Mouse (Mus musculus): ENCODE results near the gene Inf2.
A peak's percentile ranks its signal among the peaks of the same experiment; 100 is the strongest.

Inf2 gene

DNA sequence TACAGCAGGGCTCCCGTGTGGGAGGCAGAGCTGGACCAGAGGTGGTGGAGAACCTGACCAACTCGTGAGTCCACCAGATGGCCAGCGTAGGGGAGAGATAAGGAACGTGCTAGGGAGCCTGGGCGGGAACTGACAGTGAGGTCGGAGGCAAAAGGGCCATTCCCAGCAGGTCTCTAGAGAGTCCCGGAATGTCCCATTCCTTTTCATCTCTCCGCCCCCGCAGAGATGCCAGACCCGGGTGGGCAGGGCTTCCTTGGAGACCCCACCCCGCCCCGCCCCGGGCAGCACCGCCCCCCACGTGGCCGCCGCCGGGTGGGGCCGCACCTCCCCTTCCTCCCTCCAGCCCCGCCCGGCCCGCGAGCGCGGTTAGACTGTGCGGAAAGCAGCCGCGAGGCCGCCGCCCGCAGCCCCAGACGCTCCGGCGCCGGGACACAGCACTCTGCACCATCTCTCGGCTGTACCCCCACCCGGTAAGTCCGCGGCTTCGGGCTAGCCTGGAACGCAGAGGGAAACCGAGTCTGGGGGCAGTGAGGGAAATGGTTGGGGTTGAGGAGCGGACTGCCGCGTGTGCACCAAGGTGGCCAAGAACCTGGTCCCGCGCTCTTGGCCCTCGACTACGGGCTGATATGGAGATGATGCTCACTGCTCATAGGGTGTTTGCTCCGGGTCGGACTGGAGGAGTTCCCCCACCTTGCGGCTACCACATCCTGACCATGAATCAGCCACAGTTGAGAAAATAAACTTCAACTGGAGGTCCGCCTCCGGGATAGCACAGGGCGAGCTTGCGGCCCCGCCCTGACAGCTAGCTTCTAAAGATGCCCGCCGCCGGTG is at the start of gene Inf2:
TSS of gene Inf2 (plus strand) at position 359 of the 831 bp plus-strand sequence.
- DNase-seq = peak; percentile 86

DNA sequence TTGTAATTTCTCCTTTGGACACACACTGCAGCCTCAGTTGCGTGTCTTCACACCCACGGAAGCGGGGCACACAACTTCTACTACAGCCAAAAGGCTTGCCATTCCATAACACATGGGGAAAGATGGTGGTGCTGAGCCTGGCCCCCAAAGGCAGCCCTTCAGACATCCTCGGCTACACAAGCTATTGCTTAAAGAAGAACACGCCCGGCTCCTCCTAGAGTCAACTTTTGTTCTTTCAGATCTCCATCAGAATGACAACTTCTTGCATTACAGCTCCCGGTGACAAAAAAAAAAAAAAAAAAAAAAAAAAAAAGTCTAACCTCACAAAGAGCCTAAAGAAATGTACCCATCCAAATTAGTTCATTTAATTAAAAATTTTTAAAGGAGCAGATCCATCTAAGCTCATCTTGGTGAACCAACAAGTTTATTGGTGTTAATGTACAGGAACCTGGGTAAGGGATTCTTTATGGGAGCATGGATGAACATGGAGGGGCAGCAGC is 49.1 kb upstream of the Inf2 start:
- DNase-seq = no peak

DNA sequence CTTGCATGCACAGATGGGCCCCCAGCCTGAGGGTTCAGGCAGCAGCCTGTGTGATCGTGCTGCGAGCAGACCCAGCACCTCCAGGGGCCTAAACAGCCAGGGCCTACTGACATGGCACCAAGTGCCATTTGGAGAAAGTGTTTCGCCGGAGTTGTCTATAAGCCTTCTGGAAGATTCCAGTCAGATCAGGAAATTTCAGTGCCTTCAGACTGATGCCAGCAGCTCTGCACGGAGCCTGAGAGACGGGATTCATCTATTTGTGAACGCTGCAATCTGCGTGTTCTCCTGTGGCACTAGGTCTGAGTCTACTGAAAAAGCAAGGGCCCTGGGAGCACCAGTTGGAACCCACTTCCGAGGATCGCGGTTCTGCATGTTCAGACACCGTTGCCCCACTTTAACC is 48.3 kb upstream of the Inf2 start:
- no peak for DNase-seq

DNA sequence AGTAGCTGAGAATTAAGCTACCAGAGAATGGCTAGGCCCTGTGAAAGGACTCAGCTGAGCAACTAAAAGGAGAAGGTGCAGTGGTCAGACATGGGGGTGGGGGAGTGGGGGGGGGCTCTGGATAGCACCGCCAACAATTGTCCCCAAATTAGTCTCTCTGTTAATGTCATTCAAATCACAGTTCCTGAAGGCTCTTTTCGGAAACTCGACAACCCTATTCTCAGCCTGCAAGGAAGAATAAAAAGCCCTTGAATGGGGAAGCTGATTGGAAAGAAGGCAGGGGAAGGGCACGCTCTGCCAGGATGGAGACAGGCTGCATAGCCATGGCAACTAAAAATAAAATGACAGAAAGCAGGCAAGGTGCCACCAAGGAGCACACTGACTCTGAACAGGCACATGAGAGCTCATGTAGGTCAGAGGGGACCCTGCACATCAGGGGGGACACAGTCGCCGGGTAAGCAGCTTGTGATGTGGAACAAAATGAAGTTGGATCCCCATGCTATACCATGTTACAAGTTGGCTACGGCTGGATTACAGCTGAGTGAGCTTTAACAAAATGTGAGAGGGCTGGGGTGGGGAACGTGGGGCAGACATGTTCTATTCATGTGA is 47.0 kb upstream of the Inf2 start:
- DNase-seq = no peak

DNA sequence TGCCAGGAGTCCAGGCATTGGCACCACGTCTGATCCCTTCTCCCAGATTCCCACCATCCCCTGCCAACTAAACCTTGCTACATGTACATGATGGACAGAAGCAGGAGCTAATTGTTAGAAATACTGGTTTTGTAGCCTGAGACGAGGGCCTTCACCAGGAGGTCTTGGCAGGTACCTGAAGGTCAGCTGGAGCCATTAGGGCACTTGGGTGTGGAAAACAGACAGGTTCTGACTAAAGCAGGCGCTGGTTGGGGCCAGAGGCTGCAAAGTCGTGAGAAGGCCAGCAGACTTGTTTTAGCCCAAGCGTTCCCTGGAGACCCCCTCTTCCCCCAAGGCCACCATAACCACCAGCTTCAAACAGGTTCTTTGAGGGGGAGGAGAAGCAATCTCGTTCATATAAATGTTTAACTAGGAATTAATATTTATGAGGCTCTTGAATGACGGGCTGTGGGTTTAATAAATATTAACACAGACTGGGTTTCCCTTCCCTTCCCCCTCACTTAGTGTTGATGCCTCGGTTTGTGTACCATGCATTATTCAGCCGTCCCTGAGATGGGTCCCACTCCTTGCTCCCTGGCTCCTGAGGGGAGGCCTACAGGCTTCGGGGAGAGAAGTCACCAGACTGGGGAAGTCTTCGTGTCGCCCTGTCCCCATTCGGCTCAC is 46.2 kb upstream of the Inf2 start:
- no peak for DNase-seq

DNA sequence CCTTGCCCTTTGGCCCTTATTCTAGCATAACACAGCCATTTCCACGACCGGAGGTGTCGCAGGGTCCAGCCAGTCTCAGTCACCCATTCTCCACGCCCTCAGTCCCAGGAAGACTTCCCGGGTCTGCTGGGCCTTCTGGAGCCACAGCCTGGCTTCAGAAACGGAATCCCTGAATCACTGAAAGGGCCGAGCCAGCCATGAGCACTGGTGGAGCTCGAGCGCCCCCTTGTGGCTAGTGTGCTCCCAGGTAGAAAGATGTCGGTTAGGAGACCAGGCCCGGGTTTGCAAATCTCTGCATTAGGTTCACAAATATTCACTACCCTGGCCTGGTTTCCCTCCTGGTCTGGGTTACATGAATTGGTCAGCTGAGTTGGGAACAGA is 45.7 kb upstream of the Inf2 start:
- peak; percentile 83 for DNase-seq

DNA sequence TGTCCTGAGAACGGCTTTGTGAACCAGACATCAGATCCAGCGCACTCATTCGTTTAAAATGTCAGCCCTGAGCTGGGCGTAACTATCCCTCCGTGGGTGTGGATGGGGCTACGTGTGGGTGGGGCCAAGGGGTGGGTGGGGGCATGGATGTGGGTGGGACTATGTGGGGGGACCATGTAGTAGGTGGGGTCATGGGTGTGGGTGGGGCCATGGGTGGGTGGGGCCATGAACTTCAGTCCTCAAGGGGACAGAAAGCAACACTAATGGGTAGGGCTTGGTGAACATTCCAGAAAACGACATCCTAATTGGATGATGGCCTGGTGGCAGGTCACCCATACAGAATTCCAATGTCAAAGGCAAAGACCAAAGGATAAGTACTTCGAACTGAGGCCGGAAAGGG is 44.6 kb upstream of the Inf2 start:
- DNase-seq = no peak

DNA sequence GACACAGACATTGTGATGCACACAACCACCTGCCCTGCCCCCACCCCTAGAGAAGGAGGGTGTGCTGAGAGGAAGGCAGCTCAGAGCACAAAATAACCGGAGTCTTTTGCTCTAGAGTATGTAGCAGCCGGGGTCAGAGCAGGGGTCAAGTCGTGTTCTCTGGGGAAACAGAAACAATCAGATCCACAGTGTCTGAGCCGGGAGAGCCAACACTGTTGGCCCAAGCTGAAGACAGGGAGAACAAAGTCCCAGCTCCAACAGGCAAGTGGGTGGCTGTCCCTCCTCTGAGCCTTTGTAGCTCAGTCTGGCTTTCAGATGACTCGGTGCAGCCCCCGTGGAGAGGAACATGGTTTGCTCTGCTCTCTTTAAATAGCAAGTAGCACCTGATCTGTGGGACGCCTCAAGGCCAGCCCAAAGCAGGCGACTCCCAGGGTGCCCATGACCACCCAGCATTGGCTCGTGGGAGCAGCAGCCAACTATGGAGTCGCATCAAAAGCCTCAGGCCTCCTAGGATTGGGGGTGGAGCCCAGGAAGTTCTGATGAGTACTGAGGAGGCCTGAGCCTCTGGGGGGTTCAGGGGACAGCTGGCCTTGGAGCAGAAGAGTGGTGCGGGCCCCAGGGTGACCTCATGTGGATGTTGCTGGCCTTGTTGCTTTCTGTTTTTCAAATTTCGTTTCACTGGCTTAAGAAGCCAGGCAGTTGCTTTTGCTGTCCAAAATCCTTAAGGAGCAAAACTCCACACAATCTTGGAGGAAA is 43.5 kb upstream of the Inf2 start:
- DNase-seq = no peak

DNA sequence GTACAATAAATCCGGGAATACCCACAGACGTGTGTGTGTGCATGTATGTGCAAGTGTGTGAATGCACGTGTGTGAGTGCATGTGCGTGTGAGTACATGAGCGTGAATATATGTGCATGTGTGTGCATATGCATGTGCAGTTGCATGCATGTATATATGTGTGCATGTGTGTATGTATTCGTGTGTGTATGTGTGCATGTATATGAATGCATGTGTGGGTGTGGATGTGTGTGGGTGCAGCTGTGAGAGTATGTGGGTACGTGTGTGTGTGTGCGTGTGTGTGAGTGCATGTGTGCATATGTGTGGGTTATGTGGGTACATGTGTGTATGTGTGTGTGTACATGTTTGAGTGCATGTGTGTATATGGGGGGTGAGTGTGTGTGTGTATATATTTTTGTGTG is 42.5 kb upstream of the Inf2 start:
- no peak for DNase-seq

DNA sequence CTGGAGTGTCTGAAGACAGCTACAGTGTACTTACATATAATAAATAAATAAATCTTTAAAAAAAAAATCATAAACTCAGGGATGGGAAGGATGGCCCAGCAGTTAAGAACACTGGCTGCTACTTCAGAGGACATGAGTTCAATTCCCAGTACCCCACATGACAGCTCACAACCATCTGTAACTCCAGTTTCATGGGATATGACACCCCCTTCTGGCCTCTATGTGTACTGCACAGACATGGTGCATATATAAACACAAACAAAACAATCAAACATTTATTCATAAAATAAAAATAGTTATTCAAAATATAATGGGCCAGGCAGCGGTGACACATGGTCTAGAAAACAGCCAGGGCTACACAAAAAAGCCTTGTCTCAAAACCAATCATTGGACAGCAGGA is 39.3 kb upstream of the Inf2 start:
- no peak for DNase-seq

DNA sequence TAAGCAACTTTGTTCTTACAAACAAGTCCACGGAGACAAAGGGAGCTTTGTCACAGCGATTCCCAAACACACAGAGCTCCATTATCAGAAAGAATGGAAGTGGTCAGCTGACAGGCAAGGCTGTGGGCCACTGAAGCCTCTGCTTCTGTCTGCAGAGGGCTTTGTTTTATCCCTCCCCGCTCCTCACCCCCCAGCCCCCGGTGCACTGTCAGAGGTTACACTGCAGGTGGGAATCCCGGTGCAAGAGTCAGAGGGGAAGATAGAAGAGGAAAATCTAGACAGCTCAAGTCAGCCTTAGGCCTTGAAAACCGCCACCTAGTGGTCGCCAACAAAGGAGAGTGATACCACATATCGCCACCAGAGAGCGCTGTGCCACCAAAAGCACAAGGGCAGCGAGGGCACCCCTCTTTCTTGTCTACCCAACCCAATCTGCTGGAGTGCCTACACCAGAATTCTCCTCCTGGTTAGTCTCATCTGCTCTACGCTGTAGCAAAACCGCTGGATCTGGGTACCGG is 36.7 kb upstream of the Inf2 start:
- DNase-seq = peak; percentile 75

DNA sequence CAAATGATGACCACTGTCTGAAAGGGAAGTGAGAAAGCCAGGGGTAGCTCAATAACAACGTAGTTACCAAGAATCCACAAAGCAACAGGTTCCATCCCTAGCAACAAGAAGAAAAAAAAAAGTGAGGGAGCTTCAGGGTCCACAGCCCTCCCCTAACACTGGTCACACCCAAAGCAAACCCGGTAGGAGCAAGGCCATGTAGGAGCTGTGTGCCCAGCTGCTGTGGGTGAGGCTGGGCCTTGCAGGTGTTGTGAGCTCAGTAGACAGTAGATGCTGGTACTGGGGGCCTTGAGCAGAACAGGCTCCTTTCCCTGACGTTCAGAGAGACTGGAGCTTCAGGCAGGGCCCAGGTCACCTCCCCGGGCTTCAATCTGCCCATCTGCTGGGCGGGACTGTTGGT is 36.1 kb upstream of the Inf2 start:
- DNase-seq = no peak

DNA sequence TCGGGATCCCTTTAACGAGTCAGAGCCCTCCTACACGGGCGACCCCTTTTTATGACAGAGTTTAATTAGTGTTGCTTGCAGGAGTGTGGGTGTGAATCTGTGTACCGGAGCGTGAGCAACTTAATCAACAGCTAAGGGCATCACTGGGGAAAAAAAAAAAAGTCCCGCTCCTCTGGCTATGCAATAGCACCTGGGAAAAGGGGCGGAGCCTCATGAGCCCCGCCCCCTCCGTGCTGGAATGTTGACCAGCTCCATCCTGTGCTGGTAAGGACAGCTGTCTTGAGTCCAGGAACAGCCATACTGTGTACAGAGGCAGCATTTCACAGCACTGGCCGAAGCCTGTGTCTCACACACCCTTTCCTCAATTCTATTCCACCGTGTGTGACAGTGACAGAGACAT is 33.7 kb upstream of the Inf2 start:
- DNase-seq = peak; percentile 57

DNA sequence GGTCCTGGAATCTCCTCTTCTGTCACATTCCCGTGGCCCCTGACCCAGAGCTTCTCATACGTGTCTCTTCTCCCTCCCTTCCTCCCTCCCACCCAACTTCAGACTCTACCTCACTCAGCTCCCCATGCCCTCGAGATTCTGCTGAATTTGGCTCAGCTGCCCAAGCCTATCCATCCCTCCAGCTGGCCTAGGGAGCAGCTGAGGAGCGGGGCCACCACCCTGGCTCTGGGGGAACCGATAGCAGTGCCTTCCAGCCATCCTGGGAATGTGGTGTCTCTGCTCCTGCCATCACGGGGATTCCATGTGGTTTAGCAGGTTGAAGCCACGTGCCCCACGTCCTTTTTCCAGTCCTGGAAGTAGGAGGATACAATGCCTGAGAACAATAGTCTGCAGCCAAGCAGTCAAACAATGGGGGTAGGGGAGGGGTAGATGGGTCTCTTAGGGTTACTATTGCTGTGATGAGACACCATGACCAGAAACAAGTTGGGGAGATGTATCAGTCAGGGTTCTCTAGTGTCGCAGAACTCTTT is 32.0 kb upstream of the Inf2 start:
- DNase-seq = no peak

DNA sequence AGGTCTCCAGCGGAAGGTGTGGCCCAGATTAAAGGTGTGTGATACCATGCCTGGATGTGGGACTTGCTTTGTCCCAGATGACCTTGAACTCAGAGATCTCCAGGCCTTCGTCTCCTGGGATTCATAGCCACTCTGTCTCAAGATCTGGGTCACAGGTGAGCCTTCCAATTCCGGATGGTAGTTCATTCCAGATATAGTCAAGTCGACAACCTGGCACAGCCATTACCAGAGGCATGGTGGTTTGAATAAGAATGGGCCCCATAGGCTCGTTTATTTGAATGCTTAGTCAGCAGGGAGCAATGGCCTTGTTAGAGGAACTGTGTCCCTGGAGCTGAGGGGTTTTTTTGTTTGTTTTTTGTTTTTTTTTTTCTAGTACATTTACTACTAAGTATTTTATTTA is 31.4 kb upstream of the Inf2 start:
- no peak for DNase-seq

DNA sequence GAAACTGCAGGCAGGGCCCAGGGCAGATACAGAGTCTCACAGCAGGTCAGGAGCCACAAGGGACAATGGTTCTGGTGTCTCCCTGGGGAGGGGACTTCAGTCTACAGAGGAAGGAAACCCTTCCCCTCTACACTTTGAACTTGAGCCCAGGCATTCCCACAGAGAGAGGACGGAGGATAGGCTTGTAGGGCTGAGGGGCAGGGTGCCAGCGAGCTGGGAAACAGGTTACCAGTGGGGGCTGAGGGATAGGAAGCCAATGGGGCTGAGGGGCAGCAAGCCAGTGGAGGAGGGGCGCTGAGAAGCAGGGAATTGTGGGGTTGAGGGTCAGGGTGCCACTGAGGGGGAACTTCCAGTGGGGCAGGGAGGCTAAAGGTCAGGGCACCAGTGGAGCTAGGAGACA is 29.4 kb upstream of the Inf2 start:
- no peak for DNase-seq

DNA sequence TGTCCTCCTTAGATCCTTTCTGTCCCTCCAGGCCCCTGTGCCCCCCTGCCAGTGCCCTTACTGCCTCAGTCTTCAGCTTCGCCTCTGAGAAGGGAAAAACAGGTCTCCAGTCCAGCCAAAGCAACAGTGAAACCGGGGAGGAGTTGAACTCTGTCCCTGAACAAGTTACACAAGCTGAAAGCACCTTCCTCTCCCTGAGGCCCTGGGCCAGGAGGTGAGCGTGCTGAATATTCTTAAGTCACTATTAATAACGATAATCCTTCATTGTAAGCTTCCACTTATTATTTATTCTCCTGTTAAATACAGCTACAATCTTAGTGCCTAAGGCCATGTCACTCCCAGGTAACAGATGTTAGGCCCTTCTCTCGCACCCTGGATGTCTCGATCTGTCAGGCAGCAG is 28.9 kb upstream of the Inf2 start:
- DNase-seq = no peak

DNA sequence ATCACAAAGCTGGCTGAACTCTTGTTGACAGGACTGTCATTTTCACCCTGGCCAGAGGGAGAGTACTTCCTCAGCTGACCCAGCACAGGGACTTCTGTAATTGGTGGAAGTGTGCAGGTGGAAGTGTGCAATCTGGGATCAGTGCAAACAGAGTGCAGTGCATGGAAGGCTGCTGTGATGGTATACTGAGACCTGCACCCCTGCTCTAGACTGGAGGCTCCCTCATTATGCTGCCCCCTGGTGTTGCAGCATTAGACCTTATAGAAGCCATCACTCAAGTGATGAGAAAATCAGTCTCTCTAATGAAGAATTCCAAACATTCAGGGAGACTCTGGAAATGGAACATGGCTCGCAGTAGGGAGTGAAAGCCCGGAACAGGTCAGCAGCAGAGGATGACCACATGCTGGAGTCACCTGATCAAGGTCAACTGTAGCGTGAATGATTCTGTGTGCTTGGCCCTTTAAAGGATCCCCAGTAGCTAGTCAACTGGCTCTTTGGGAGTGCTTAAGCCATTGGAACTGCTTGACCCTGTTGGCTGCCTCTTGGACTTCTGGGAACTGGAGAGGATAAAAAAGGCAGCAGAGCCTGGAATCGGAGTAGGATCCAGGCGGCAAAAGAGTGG is 28.3 kb upstream of the Inf2 start:
- peak; percentile 27 for DNase-seq

DNA sequence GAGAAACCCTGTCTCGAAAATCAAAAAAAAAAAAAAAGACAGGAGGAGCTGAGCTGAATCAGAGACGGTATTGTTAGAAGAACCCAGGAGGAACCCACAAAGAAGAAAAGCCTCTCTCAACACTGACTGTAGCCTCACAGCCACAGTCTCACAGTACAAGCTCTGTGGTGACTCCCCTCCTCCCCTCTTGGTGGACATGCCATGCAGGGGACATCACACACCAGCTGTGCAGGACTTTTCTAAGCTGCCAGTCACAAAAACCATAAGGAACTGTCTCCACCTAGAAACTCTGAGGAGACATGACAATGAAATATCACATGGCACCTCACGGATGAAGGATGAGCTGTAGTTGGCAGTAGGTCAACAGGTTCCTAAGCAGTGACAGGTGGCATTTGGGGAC is 27.4 kb upstream of the Inf2 start:
- DNase-seq = no peak

DNA sequence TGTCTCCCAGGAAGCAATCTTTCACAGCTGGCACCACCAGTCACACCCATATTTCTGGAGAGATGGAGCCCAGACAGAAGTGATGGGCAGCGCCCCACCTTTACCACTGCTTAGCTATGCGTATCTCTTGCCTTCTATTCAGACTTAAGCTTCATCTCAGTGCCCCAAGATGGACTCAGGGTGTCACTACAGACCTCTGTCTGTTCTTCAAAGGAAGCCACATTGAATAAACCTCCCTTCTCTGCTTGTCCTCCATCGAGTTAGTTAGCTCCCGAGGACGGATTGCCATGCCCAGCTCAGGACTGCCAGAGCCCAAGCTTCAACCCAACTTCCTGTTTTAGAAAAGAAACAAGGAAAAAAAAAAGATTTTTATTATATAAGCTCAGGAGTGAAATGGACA is 26.1 kb upstream of the Inf2 start:
- no peak for DNase-seq

DNA sequence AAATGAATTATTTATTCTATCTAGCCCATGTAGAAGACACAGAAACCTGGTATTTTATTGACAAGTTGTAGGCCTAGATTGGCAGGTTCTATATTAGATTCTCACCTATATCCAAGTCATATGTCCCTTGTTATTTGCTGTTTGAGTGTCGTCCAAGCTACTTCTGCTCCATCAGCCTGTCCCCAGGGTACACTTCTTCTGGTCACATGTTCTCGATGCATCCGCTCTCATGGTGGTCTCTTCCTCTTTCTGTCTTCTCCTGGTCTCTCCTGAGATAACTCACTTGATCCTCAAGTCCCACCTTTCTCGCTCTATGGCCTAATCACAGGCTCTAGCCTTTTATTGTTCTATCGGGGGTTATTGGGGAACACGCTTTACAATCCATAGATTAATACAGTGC is 25.6 kb upstream of the Inf2 start:
- no peak for DNase-seq

DNA sequence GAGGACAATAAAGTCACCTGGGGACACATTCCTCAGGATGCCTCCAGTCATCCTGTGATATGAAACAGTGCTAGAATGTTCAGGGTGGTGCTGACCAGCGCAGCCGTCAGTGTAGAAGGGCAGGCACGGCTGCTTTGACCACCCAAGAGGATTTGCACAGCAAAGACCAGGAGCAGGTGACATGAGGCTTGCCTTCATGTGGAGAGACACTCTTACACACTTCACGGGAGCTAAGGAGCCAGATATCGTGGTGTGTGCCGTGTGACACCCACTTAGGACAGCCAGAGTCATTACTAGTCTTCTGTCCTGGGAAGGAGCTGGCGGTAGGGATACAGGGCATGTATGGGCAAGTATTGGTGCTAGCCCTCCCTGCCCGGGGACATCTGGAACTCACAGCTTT is 18.4 kb upstream of the Inf2 start:
- no peak for DNase-seq

Measured in liver (tissue).